Mouse (Mus musculus): Measurements from ENCODE around the gene Mecr.

The Mecr gene

DNA sequence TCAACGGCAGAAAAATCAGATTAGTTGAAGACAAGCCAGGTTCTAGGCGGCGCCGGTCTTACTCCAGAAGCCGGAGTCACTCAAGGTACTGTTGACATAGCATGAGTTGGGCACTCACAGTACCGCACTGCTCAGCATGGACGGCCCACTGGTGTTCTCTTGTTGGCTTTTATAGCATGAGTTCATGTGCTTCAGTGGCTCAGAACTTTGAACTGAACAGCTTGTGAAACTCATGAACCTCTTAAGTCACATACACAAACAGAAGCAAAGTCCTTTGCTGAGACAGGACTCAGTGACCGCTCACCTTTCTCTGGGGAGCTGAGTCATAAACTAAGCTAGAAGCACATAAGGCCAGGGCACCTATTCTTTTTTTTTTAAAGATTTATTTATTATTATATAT lies 54.5 kb downstream of the Mecr start:
- DNase-seq, result peak in 1 of 2 experiments; percentile 36

DNA sequence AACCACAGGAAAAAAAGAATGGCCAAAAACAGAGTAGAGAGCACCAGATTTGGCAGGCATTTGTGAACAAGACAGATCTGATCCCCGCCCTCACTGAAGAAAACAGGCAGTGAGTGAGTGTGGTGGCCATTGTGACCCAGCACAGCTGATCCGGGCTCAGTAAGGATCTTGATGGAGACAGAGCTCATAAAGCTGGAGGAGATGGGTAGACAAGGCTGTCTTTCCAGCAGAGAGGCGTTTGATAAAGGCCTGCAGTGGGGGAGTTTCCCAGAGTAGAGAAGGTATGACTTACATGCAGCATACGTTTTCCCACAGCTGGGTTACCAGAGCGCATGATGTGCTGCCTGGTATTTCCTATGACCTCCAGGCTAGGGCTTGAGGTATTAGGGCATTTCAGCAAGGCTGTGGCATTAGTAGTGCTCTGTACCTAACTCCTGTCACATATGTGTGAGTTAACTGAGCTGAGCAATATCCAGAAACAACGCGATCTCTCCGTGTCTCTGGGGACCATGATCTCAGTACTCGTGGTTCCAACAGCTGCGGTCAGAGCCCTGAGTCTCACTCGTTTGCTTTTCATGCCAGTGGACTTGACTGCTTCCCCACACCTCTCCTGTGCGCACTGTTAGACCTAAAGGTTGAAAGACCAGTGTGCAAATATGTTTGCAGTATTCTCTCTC lies 55.4 kb downstream of the Mecr start:
- no peak for DNase-seq

DNA sequence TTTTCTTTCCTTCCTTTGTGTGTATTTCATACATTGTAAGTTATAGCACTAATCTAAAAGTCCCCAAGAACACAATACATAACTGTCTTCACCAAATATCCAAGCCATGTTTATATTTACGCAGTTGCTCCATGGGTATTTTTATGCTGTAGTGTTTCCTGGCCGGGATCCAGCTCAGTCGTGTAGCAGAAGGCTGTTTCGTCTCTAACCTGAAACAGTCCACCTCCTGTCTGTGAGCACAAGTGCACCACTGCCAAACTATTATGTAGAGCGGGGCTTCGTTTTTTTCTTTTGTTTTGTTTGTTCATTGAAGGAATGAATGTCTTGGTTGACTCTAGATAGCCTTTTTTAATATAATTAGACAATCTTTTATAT lies 55.9 kb downstream of the Mecr start:
- DNase-seq, result no peak

DNA sequence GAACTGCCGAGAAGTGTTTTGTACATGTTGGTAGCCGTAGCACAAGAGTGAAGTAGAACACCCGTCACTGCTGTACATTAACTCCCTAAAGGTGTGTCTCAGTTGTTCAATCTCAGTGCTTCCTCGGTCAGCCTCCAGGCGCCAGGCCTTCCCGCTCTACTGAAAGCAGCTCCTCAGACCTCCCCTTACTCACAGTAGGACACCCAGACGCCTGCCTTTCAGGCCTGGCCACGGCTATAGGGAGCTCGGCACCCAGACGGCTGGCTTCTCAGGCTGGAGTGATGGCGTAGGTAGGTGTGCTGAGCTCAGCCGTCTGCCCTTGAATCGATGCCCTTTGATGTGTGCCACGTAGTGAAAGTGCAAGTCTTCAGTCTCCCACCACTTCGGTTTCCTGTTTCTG lies 57.8 kb downstream of the Mecr start:
- DNase-seq, result no peak

DNA sequence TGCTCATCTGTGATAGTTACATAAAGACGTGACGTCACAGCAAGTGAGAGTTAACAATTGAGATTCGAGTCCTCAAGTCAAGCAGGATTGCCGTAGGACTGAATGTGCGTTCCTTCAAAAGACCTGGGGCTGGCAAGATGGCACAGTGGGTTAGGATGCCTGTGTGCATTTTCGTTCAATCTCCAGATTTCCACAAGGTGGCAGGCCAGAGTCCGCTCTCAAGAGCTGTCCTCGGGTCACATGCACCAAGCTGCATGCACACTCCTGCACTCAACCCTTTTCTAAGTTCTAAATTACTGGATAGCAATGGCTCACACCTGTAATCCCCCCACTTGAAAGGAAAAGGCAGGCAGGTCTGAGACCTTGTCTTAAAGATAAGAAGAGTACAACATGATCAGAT lies 61.2 kb downstream of the Mecr start:
- DNase-seq, result peak; percentile 77 to 81

DNA sequence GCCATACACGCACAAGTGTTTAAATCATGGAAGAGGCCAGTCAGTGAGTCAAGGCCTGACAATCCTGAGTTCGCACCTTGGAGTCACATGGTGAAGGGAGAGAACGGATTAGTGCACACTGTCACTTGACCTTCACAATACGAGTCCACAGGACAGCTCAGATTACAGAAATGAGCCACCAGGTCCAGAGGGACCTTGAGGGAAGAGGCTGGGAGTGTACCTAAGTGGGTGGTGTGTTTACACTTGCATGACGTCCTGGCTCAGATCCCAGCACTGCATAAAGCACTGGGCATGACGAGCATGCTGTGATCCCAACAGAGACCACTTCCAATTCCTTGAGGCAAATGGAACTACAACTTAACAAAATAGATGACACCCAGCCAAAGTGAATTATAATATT lies 63.2 kb downstream of the Mecr start:
- DNase-seq, result no peak

DNA sequence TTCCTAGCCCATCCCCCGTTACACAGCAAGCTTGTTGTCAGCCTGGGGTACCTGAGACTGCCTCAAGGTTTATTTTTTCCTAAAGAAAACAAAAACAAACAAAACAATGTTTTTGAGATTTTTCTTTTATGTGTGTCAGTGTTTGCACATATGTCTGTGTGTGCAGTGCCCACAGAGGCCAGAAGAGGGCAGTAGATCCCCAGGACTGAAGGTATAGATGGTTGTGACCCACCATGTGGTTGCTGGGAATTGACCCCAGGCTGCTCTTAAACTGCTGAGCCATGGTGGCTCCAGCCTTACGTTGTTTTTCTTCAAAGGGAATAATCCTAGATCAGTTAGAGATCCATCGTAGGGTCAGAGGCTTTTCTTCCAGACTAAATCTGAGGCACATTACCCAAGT lies 64.6 kb downstream of the Mecr start:
- peak in 1 of 2 experiments; percentile 51 for DNase-seq

DNA sequence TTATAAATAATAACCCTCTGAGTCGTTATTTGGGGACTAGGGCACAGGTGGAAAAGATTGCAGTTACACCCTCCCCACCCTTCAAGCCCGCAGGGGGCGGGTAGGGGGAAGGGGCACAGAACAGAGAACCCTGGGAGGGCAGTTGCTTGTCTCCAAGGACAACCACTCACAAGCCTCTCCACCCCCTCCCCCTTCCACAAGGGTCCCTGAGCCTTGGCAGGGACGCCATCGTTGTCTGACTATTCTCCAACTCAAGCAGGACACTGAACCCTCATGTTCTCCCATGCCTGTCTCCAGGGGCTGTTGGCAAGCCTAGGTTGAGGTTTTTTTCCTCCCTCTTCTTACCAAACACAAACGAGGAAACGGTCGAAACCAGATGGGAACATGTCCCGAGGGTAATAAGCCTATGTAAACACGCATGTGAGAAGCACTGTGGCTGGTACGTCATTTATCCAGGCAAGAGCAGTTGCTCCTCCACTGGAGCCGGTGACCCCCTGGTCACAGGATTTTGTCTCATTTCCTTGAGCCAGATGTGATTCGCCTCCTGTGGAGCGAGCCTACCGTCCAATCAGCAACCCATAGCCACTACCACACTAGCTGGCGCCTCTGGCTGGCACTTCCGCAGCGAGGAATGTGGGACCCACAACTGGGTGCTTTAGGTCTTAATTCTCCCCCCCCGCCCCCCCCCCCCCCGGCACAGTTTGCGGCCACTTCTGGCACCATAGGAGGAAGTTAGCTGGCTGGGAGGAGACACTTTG lies 67.1 kb downstream of the Mecr start:
- DNase-seq, result peak; percentile 46 to 62

DNA sequence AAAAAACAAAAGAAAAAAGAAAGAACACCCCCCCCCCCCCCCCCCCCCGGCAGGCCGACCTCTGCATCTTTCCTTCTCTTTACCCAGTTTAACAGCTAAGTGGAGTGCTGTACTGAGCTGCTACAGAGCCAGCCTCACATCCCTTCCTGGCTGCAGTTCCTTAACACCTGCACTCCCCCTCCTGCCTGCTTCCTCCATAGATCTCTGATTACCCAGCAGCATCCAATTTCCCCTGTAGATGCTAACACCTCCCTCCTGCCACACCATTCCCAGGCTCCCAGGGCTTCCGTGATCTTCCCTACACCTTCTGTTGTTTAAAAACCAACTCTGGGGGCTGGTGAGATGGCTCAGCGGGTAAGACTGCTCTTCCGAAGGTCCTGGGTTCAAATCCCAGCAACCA lies 68.3 kb downstream of the Mecr start:
- no peak for DNase-seq

DNA sequence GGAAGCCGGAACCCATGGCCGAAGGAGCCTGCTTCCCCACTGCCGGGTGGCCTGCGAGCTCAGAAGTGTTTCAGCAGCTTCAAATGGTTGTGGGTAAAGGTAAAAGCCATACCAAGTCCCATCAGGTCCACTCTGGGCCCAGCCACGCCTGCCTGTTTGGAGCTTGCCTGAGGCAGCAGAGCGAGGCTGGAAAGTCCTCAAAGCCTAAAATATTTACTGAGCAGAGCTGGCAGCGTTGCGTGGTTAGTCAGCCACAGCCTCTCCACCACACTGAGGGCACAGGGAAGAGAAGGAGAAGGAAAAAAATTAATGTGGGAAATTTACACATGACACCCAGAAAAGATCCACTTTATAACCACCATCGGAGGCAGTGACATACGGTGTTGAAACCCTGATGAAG lies 70.3 kb downstream of the Mecr start:
- DNase-seq, result peak in 1 of 2 experiments; percentile 42

DNA sequence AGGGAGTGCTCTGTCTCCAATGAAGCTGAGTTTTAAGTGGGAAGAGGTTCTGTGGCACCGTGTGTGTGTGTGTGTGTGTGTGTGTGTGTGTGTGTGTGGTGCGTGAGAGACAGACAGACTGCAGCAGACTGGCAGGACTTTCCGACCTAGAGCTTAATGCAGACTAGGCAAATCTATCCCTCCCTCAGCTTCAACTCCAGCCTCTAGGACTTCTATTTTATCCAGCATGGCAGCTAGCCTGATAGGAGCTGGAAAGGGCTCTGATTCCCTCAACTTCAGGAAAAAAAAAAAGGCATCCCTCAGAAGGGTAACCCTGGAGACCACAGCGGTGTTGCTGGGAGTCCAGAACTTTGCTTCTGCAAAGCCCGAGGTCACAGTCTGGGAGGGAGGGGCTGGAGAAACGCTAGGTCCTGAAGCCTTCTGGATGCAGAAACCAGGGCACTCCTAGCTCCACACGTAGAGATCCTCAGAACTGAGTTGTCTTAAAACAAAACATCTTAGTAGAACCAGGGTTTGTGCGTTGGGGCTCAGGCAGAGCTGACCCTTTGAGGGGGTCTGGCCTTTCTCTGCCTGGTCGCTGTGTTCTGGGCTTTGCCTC lies 70.9 kb downstream of the Mecr start:
- DNase-seq, result peak in 1 of 2 experiments; percentile 60

DNA sequence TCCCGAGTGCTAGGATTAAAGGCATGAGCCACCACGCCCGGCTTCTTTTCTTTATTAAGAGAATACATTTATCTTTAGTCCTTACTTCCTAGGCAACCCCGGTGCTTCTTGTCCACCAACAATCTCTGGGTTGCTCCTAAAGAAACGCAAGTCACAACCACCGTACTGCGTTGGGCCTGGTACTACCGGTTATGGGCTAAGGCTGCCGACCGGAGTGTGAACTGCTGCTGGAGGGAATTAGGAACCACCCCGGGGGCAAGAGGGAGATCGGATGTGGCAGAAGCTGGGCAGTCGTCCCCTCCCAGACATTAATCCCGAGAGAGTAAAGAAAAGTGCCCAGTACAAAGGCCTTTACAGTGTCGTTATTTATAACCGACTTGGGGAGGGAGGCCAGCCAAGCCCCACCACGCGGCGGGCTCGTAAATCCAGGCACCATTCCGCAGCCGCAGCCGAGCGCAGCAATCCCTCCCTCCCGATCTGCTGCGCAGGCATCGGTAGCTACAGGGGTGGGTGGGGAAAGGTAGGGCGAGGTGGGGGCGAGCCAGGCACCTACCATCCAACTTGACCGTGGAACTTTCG lies 71.7 kb downstream of the Mecr start:
- peak; percentile 79 to 88 for DNase-seq

DNA sequence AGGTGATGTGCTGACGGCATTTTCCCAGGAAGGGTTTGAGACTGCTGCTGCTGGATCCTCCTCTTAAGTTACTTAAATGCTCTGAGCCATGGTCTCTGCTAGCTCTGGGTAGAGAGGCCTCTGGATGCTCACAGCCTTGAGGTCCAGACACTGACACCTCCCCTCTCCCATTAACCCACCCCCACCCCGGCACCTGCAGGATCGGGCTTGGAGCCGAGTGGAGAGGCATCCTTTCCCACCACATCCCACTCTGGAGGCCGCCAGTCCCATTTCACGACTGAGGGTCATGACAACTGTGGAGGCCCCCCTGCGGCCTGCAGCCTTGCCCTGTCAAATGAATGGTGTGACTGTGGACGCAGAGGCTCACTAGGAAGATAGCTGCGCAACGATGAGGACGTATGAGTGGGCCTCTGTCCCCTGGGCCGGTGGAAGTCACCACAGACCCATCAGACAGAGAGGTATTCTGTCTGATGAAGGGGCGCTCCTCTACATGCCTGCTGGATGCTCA lies 72.6 kb downstream of the Mecr start:
- DNase-seq, result no peak

DNA sequence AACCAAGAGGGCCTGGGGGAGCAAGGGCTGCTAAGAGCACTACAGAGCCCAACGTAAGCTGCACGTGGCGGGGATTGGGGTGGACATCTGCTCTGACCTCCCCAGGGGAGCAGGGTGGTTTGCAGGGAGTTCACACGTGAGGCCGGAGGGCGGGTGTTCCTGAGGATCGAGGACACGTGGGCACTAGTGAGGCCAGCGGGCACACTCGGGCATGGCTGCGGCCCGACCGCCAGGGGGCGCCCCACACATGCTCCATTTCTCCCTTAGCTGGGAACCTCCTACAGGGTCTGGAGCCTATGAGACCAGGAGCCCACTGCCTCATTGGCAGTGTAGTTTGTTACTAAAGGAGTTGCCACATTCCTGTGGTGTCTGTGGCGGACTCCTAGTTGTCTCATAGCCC lies 73.2 kb downstream of the Mecr start:
- peak; percentile 88 to 90 for DNase-seq

DNA sequence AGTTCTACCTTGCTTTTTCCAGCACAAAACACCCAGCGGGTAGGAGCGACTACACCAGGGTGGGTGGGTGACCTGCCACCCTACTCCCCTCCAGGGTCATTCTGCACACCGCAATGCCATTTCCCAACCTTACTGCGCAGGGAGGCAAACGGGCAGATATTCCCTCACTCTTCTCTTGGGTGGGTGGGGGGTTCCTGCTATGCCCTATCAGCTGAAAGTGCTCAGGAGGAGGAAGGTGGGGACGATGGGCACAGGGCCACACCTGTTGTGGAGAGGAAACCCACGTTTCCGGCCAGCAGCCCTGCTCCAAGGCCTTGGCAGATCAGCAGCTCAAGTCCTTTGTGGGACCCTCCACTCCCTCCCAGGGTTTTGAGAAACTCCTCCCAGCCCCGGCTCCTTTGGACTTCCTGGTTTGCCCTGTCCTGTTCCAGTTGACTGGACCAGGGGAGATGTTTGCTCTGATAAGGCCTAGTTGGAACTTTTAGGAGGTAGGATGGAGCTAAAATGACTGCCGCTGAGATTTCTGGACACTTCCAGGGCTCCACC lies 73.8 kb downstream of the Mecr start:
- peak in 1 of 2 experiments; percentile 51 for DNase-seq
